Mouse (Mus musculus) CH12.LX (cell line): ENCODE data around the gene Gm49416. TPM values are rescaled to one million over a fixed set of nuclear protein-coding genes. Genes with fewer than 3 reads are reported as not detected.

Source experiments
- DNase-seq: peaks from one replicate; pipeline ENCODE4 v3.0.0-alpha.2; 2013; ENCODE audit errors: extremely low read depth
- H3K27ac ChIP-seq: 2 replicates; pipeline ENCODE4 v1.5.1; 2012; ENCODE audit warnings: low read depth, mild to moderate bottlenecking, control low read depth, moderate library complexity; ENCODE audit not compliant: insufficient read depth
- H3K27me3 ChIP-seq: replicated peaks from 2 replicates; pipeline ENCODE3; 2012; ENCODE audit warnings: inconsistent platforms
- H3K36me3 ChIP-seq, 2 experiments: replicated peaks in 1 of 2; 2 replicates each; pipeline versions ENCODE3 to v1.6.1; 2012; ENCODE audit warnings: inconsistent platforms in 1 of 2, low read length in 1 of 2, mild to moderate bottlenecking in 1 of 2, mixed read lengths in 1 of 2, moderate library complexity in 1 of 2; ENCODE audit not compliant: control insufficient read depth in 1 of 2, insufficient read depth in 1 of 2
- H3K4me1 ChIP-seq, 2 experiments: 2 replicates each; pipeline ENCODE4 v1.6.1; 2012; ENCODE audit warnings: inconsistent platforms in 1 of 2, moderate library complexity in 1 of 2; ENCODE audit not compliant: insufficient read depth in 2 of 2, control insufficient read depth in 1 of 2
- H3K4me2 ChIP-seq: 2 replicates; pipeline ENCODE4 v1.6.1; 2012; ENCODE audit warnings: low read depth, mild to moderate bottlenecking, control low read depth; ENCODE audit not compliant: poor library complexity, insufficient read depth, severe bottlenecking
- H3K4me3 ChIP-seq, 3 experiments: fragments of 150-350 bp in 1 of 3; sonication (generic) in 1 of 3; replicated peaks in 1 of 3; 2 replicates each; pipeline versions ENCODE3 to v1.5.1; 2011 to 2012; ENCODE audit warnings: low read depth in 2 of 3, low read length in 2 of 3, mild to moderate bottlenecking in 2 of 3, moderate library complexity in 2 of 3, control low read depth in 1 of 3, improper control_type of control experiment in 1 of 3, inconsistent platforms in 1 of 3, mixed read lengths in 1 of 3; ENCODE audit not compliant: poor library complexity in 1 of 3
- H3K79me2 ChIP-seq: replicated peaks from 2 replicates; pipeline ENCODE4 v1.6.1; 2012; ENCODE audit warnings: mild to moderate bottlenecking, moderate library complexity; ENCODE audit not compliant: control insufficient read depth, poor library complexity, insufficient read depth, severe bottlenecking; ENCODE audit errors: extremely low read depth
- H3K9ac ChIP-seq: 2 replicates; pipeline ENCODE4 v1.6.1; 2012; ENCODE audit warnings: low read depth, mild to moderate bottlenecking, control low read depth, moderate library complexity; ENCODE audit not compliant: insufficient read depth
- H3K9me3 ChIP-seq: replicated peaks from 2 replicates; pipeline ENCODE3; 2012; ENCODE audit warnings: low read length, inconsistent platforms, mixed read lengths
- CHD1 ChIP-seq: IDR thresholded peaks from 2 replicates; pipeline ENCODE4 v1.6.1; 2012; ENCODE audit warnings: low read depth, low read length, improper control_type of control experiment, inconsistent platforms
- E2F4 ChIP-seq: IDR thresholded peaks from 2 replicates; pipeline ENCODE4 v1.6.1; 2011; ENCODE audit warnings: low read depth, low read length, improper control_type of control experiment; ENCODE audit not compliant: insufficient replicate concordance
- ELF1 ChIP-seq: IDR thresholded peaks from 2 replicates; pipeline ENCODE4 v1.6.1; 2014; ENCODE audit warnings: low read depth, mild to moderate bottlenecking, inconsistent platforms, low read length, improper control_type of control experiment
- ETS1 ChIP-seq: conservative IDR thresholded peaks from 2 replicates; pipeline ENCODE4 v1.6.1; 2012; ENCODE audit warnings: low read depth, mild to moderate bottlenecking, inconsistent platforms, low read length, improper control_type of control experiment, moderate library complexity
- GABPA ChIP-seq: IDR thresholded peaks from 2 replicates; pipeline ENCODE4 v1.6.1; 2012; ENCODE audit warnings: low read depth, low read length, improper control_type of control experiment, inconsistent platforms; ENCODE audit not compliant: insufficient replicate concordance
- HCFC1 ChIP-seq: IDR thresholded peaks from 2 replicates; pipeline ENCODE4 v1.6.1; 2012; ENCODE audit warnings: low read depth, mild to moderate bottlenecking, inconsistent platforms, low read length, improper control_type of control experiment
- IRF4 ChIP-seq: IDR thresholded peaks from 2 replicates; pipeline ENCODE4 v1.6.1; 2014; ENCODE audit warnings: low read depth, mild to moderate bottlenecking, inconsistent platforms, low read length, improper control_type of control experiment
- JUN ChIP-seq: IDR thresholded peaks from 2 replicates; pipeline ENCODE4 v1.6.1; 2011; ENCODE audit warnings: low read depth, mild to moderate bottlenecking, low read length, improper control_type of control experiment, moderate library complexity; ENCODE audit not compliant: insufficient read depth
- JUND ChIP-seq: conservative IDR thresholded peaks from 2 replicates; pipeline ENCODE4 v1.6.1; 2011; ENCODE audit warnings: low read depth, low read length, improper control_type of control experiment
- KAT2A ChIP-seq: IDR thresholded peaks from 2 replicates; pipeline ENCODE4 v1.6.1; 2012; ENCODE audit warnings: low read length, improper control_type of control experiment, inconsistent platforms; ENCODE audit not compliant: insufficient replicate concordance
- MAFK ChIP-seq: IDR thresholded peaks from 2 replicates; pipeline ENCODE4 v1.6.1; 2011; ENCODE audit warnings: low read length, improper control_type of control experiment; ENCODE audit not compliant: insufficient replicate concordance
- MAX ChIP-seq: IDR thresholded peaks from 2 replicates; pipeline ENCODE4 v1.6.1; 2011; ENCODE audit warnings: low read length, improper control_type of control experiment
- MAZ ChIP-seq: IDR thresholded peaks from 2 replicates; pipeline ENCODE4 v1.6.1; 2012; ENCODE audit warnings: low read depth, mild to moderate bottlenecking, inconsistent platforms, low read length, improper control_type of control experiment, moderate library complexity
- MEF2A ChIP-seq: IDR thresholded peaks from 2 replicates; pipeline ENCODE4 v1.6.1; 2014; ENCODE audit warnings: low read depth, mild to moderate bottlenecking, inconsistent platforms, low read length, improper control_type of control experiment, borderline replicate concordance
- MXI1 ChIP-seq: IDR thresholded peaks from 2 replicates; pipeline ENCODE4 v1.6.1; 2011; ENCODE audit warnings: mild to moderate bottlenecking, low read depth, low read length, improper control_type of control experiment
- MYC ChIP-seq: IDR thresholded peaks from 2 replicates; pipeline ENCODE4 v1.6.1; 2011; ENCODE audit warnings: low read depth, mild to moderate bottlenecking, improper control_type of control experiment, low read length
- NELFE ChIP-seq: IDR thresholded peaks from 2 replicates; pipeline ENCODE4 v1.6.1; 2011; ENCODE audit warnings: low read depth, low read length, improper control_type of control experiment
- NRF1 ChIP-seq: IDR thresholded peaks from 2 replicates; pipeline ENCODE4 v1.6.1; 2014; ENCODE audit warnings: low read depth, mild to moderate bottlenecking, inconsistent platforms, low read length, improper control_type of control experiment, moderate library complexity
- PAX5 ChIP-seq: IDR thresholded peaks from 2 replicates; pipeline ENCODE4 v1.6.1; 2012; ENCODE audit warnings: low read length, inconsistent platforms, mixed read lengths
- POLR2A ChIP-seq: IDR thresholded peaks from 2 replicates; pipeline ENCODE4 v1.6.1; 2011; ENCODE audit warnings: low read depth, mild to moderate bottlenecking, improper control_type of control experiment, low read length
- POLR2AphosphoS2 ChIP-seq: IDR thresholded peaks from 2 replicates; pipeline ENCODE4 v1.6.1; 2011; ENCODE audit warnings: low read depth, low read length, improper control_type of control experiment
- RAD21 ChIP-seq: IDR thresholded peaks from 2 replicates; pipeline ENCODE4 v1.6.1; 2011; ENCODE audit warnings: low read depth, mild to moderate bottlenecking, low read length, improper control_type of control experiment, moderate library complexity
- RCOR1 ChIP-seq: conservative IDR thresholded peaks from 2 replicates; pipeline ENCODE4 v1.6.1; 2012; ENCODE audit warnings: low read depth, mild to moderate bottlenecking, inconsistent platforms, low read length, improper control_type of control experiment
- SMC3 ChIP-seq: IDR thresholded peaks from 2 replicates; pipeline ENCODE4 v1.6.1; 2011; ENCODE audit warnings: low read depth, low read length, improper control_type of control experiment
- TBP ChIP-seq: conservative IDR thresholded peaks from 2 replicates; pipeline ENCODE4 v1.6.1; 2011; ENCODE audit warnings: low read depth, low read length, improper control_type of control experiment
- TCF12 ChIP-seq: IDR thresholded peaks from 2 replicates; pipeline ENCODE4 v1.6.1; 2014; ENCODE audit warnings: low read depth, mild to moderate bottlenecking, inconsistent platforms, low read length, improper control_type of control experiment
- UBTF ChIP-seq: IDR thresholded peaks from 2 replicates; pipeline ENCODE4 v1.6.1; 2012; ENCODE audit warnings: low read depth, mild to moderate bottlenecking, inconsistent platforms, low read length, improper control_type of control experiment, moderate library complexity
- USF1 ChIP-seq: IDR thresholded peaks from 2 replicates; pipeline ENCODE4 v1.6.1; 2014; ENCODE audit warnings: low read depth, mild to moderate bottlenecking, inconsistent platforms, low read length, improper control_type of control experiment
- USF2 ChIP-seq: conservative IDR thresholded peaks from 2 replicates; pipeline ENCODE4 v1.6.1; 2011; ENCODE audit warnings: low read depth, low read length, improper control_type of control experiment
- ZC3H11A ChIP-seq: IDR thresholded peaks from 2 replicates; pipeline ENCODE4 v1.6.1; 2012; ENCODE audit warnings: low read depth, mild to moderate bottlenecking, inconsistent platforms, low read length, improper control_type of control experiment
- ZKSCAN1 ChIP-seq: IDR thresholded peaks from 2 replicates; pipeline ENCODE4 v1.6.1; 2012; ENCODE audit warnings: low read depth, inconsistent platforms, low read length, improper control_type of control experiment, borderline replicate concordance
- ZMIZ1 ChIP-seq: IDR thresholded peaks from 2 replicates; pipeline ENCODE4 v1.6.1; 2012; ENCODE audit warnings: low read depth, mild to moderate bottlenecking, inconsistent platforms, low read length, improper control_type of control experiment
- ZNF384 ChIP-seq: IDR thresholded peaks from 2 replicates; pipeline ENCODE4 v1.6.1; 2012; ENCODE audit warnings: low read depth, low read length, improper control_type of control experiment, inconsistent platforms
- dilution Hi-C: fragments of 300-500 bp; cut with MboI; formaldehyde crosslinking; loops from 2 replicates; pipeline ENCODE4 v1.14.3; 2020; ENCODE audit warnings: low sequenced_read_pairs; ENCODE audit not compliant: extremely low pct_unique_long_range_greater_than_20kb, extremely low pct_ligation_motif_present
- in situ Hi-C: fragments of 300-500 bp; cut with MboI; formaldehyde crosslinking; loops from 3 replicates; pipeline ENCODE4 v1.14.3; 2019; ENCODE audit warnings: low sequenced_read_pairs, low pct_ligation_motif_present, low pct_unique_long_range_greater_than_20kb, mixed read lengths
- polyA plus RNA-seq: library from polyadenylated mRNA; unstranded; fragments of >175 nt; gene quantifications from 2 replicates; pipeline ENCODE4 v1.2.1, GENCODE M21; 2012; ENCODE audit warnings: low read depth; ENCODE audit not compliant: insufficient read length
- total RNA-seq, 2 experiments: library from RNA; depleted of rRNA; stranded (reverse); fragments of 300-350 nt in 1 of 2; fragments of >200 nt in 1 of 2; gene quantifications; 2 replicates each; pipeline ENCODE4 v1.2.3; 2012 to 2014

The Gm49416 gene
- total and polyA plus RNA-seq, 3 experiments = 11.1 TPM; not detected in 2

GRCm38 (mm10) chr19:8941515-8942217 is 52.9 kb downstream of the Gm49416 start, which contains the start of gene Mta2 (continued):
- TF ChIP-seq MAFK (no peak), MYC (peak; percentile 38; the same call in 1 of the 2 replicates), PAX5 (no peak), MAZ (peak; percentile 87; the same call in 1 of the 2 replicates), NRF1 (peak; percentile 73), CHD1 (no peak; the same call in none of the 2 replicates), MAX (peak; percentile 70), UBTF (peak; percentile 52; the same call in 1 of the 2 replicates), NELFE (peak; percentile 84), JUND (no peak), USF2 (no peak), MXI1 (peak; percentile 19; the same call in 1 of the 2 replicates), TCF12 (peak; percentile 56), RCOR1 (no peak; the same call in 1 of the 2 replicates)

- Histone ChIP-seq H3K4me1 (peaks cover 16 to 48% of the 10 kb centered on the region in 2 experiments), H3K9ac (peak overlapping the region; percentile 97), H3K27ac (peak overlapping the region; percentile 97), H3K36me3 (peaks cover 57 to 74% of the 10 kb centered on the region in 2 experiments), H3K79me2 (peaks cover 42% of the 10 kb centered on the region), H3K9me3 (no peaks in the 10 kb centered on the region), H3K4me3 (peak overlapping the region; percentile 75 to 95 (median 91)), H3K4me2 (peak overlapping the region; percentile 91; the same call in 1 of the 2 replicates), H3K27me3 (no peaks in the 10 kb centered on the region)
- dilution Hi-C loops (no loop called here), in situ Hi-C loops (no loop called here)
- peak; percentile 49 for DNase-seq
- TF ChIP-seq KAT2A (no peak), MEF2A (no peak), MAFK (no peak), CHD1 (no peak; the same call in 1 of the 2 replicates), TBP (no peak), MAX (peak; percentile 35), ZKSCAN1 (no peak), TCF12 (no peak), RAD21 (no peak), ZMIZ1 (no peak; the same call in 1 of the 2 replicates), NELFE (no peak; the same call in 1 of the 2 replicates), ELF1 (peak; percentile 46; the same call in 1 of the 2 replicates), HCFC1 (no peak; the same call in none of the 2 replicates), ZNF384 (no peak), UBTF (0 out of 2 replicates have a peak, but pooled peaks have one; percentile 2), GABPA (no peak), E2F4 (no peak), SMC3 (no peak), ZC3H11A (no peak), ETS1 (no peak), IRF4 (no peak), MAZ (0 out of 2 replicates have a peak, but pooled peaks have one; percentile 12), POLR2A (no peak; the same call in 1 of the 2 replicates), USF2 (no peak), NRF1 (peak; percentile 69), USF1 (no peak), POLR2AphosphoS2 (no peak), JUN (no peak)
Measured at GRCm38 (mm10) chr19:8942276-8942964, 53.7 kb downstream of the Gm49416 start.
